Mouse (Mus musculus) heart, postnatal 0 days (tissue): ENCODE data around the gene Vwa5b1. TPM values are rescaled to one million over a fixed set of nuclear protein-coding genes. Genes with fewer than 3 reads are reported as not detected.
A peak's percentile ranks its signal among the peaks of the same experiment; 100 is the strongest.

Experiments used
- ATAC-seq: fragments of 200-750 bp; cut with Nextera tagmentation; 2 replicates; pipeline ENCODE4 v1.8.0; 2017; ENCODE audit warnings: low read depth, moderate number of reproducible peaks, moderate library complexity; ENCODE audit not compliant: insufficient read depth
- DNase-seq: peaks from one replicate; pipeline ENCODE4 v3.0.0-alpha.2; 2016; ENCODE audit warnings: low spot score
- H3K27ac ChIP-seq: fragments of 300-500 bp; sonication (generic); 2 replicates; pipeline ENCODE4 v1.5.1; 2014; ENCODE audit warnings: low read depth, mild to moderate bottlenecking
- H3K27me3 ChIP-seq: fragments of 300-500 bp; sonication (generic); 2 replicates; pipeline ENCODE4 v1.6.1; 2014; ENCODE audit warnings: low read length, mixed read lengths; ENCODE audit not compliant: control insufficient read depth, insufficient read depth
- H3K36me3 ChIP-seq: fragments of 300-500 bp; sonication (generic); replicated peaks from 2 replicates; pipeline ENCODE4 v1.6.1; 2014; ENCODE audit warnings: low read length, mixed read lengths; ENCODE audit not compliant: control insufficient read depth, insufficient read depth
- H3K4me1 ChIP-seq: fragments of 300-500 bp; sonication (generic); 2 replicates; pipeline ENCODE4 v1.6.1; 2014; ENCODE audit warnings: antibody characterized with exemption; ENCODE audit not compliant: control insufficient read depth, insufficient read depth
- H3K4me2 ChIP-seq: fragments of 300-500 bp; sonication (generic); 2 replicates; pipeline ENCODE4 v1.6.1; 2014; ENCODE audit warnings: low read depth, mild to moderate bottlenecking, low read length, moderate library complexity
- H3K4me3 ChIP-seq: fragments of 300-500 bp; sonication (generic); 2 replicates; pipeline ENCODE4 v1.5.1; 2014; ENCODE audit warnings: low read depth, low read length
- H3K9ac ChIP-seq: fragments of 300-500 bp; sonication (generic); replicated peaks from 2 replicates; pipeline ENCODE4 v1.6.1; 2014; ENCODE audit warnings: low read depth, low read length, mixed read lengths
- H3K9me3 ChIP-seq: fragments of 300-500 bp; sonication (generic); replicated peaks from 2 replicates; pipeline ENCODE4 v1.6.1; 2016; ENCODE audit warnings: low read length; ENCODE audit not compliant: control insufficient read depth
- CTCF ChIP-seq: IDR thresholded peaks from 2 replicates; pipeline ENCODE4 v1.5.1; 2016; ENCODE audit warnings: antibody characterized with exemption, control low read depth, low read depth
- EP300 ChIP-seq: IDR thresholded peaks from 2 replicates; pipeline ENCODE4 v1.6.1; 2016; ENCODE audit warnings: antibody characterized with exemption, low read depth
- WGBS: fragments of 180-500 bp; shearing (Covaris S2); extraction: QIAGEN DNeasy Blood & Tissue Kit; methylation state at CpG from one replicate; pipeline ENCODE4 v1.1.7; 2014; 5-methylcytosine and 5-hydroxymethylcytosine counted together
- polyA plus RNA-seq: library from polyadenylated mRNA; unstranded; fragments of >200 nt; fragmentation: Nextera tagmentation; extraction: Ambion mirVana; gene quantifications from 2 replicates; pipeline ENCODE4 v1.2.1, GENCODE M21; 2015
- total RNA-seq: library from RNA; depleted of rRNA; stranded (reverse); fragments of >200 nt; gene quantifications from 2 replicates; pipeline ENCODE4 v1.2.3, GENCODE M21; 2014; ENCODE audit warnings: low replicate concordance

Gene Vwa5b1
- total and polyA plus RNA-seq, 2 experiments from 2014 or later = not detected

GRCm38 (mm10) chr4:138561986-138562385 lies 73.7 kb downstream of the Vwa5b1 start:
- H3K27me3 ChIP-seq = peaks cover 11% of the 10 kb centered on the region; the same call in 1 of the 2 replicates
- H3K9ac ChIP-seq = no peak overlapping the region
- no peak overlapping the region for H3K4me3 ChIP-seq
- no peak overlapping the region for H3K27ac ChIP-seq
- no peaks in the 10 kb centered on the region for H3K4me1 ChIP-seq
- ATAC-seq (peak; percentile 79), DNase-seq (peak; percentile 34)
- no peaks in the 10 kb centered on the region for H3K36me3 ChIP-seq
- 9% methylated on average over 7 of the region's 8 CpGs for WGBS
- no peak overlapping the region for H3K4me2 ChIP-seq
- no peaks in the 10 kb centered on the region for H3K9me3 ChIP-seq
- TF ChIP-seq CTCF (peak; percentile 87), EP300 (no peak)

- Histone ChIP-seq H3K36me3 (no peaks in the 10 kb centered on the region), H3K9ac (no peak overlapping the region), H3K4me2 (peak overlapping the region; percentile 45), H3K4me3 (peak overlapping the region; percentile 26), H3K9me3 (no peaks in the 10 kb centered on the region), H3K27me3 (peaks cover 49% of the 10 kb centered on the region), H3K27ac (no peak overlapping the region), H3K4me1 (no peaks in the 10 kb centered on the region)
- ATAC-seq = 0 out of 2 replicates have a peak, but pooled peaks have one; percentile 20
- DNase-seq = no peak
- WGBS = 3% methylated on average over 19 of the region's 19 CpGs
- TF ChIP-seq EP300 (no peak), CTCF (no peak)
Measured at GRCm38 (mm10) chr4:138555531-138555930, 80.2 kb downstream of the Vwa5b1 start.

GRCm38 (mm10) chr4:138554934-138555333 lies 80.8 kb downstream of the Vwa5b1 start:
- Histone ChIP-seq H3K27me3 (peaks cover 49% of the 10 kb centered on the region), H3K9ac (no peak overlapping the region), H3K4me2 (peak overlapping the region; percentile 45; the same call in 1 of the 2 replicates), H3K27ac (no peak overlapping the region), H3K4me3 (no peak overlapping the region), H3K4me1 (no peaks in the 10 kb centered on the region), H3K9me3 (no peaks in the 10 kb centered on the region), H3K36me3 (no peaks in the 10 kb centered on the region)
- no peak for DNase-seq
- 7% methylated on average over 14 of the region's 14 CpGs for WGBS
- TF ChIP-seq EP300 (no peak), CTCF (no peak)
- no peak for ATAC-seq

- Histone ChIP-seq H3K9me3 (no peaks in the 10 kb centered on the region), H3K27ac (no peak overlapping the region), H3K4me1 (no peaks in the 10 kb centered on the region), H3K4me2 (no peak overlapping the region), H3K4me3 (no peak overlapping the region), H3K27me3 (peaks cover 49% of the 10 kb centered on the region), H3K36me3 (no peaks in the 10 kb centered on the region), H3K9ac (no peak overlapping the region)
- ATAC-seq = no peak
- TF ChIP-seq EP300 (no peak), CTCF (no peak)
- DNase-seq = no peak
- WGBS = 13% methylated on average over 2 of the region's 3 CpGs
Measured at GRCm38 (mm10) chr4:138554302-138554701, 81.4 kb downstream of the Vwa5b1 start.

- no peaks in the 10 kb centered on the region for H3K36me3 ChIP-seq
- H3K4me2 ChIP-seq = no peak overlapping the region
- WGBS = 57% methylated on average over 8 of the region's 8 CpGs
- H3K27me3 ChIP-seq = peaks cover 55% of the 10 kb centered on the region
- H3K4me3 ChIP-seq = no peak overlapping the region
- no peak overlapping the region for H3K9ac ChIP-seq
- no peak overlapping the region for H3K27ac ChIP-seq
- ATAC-seq (no peak), DNase-seq (no peak)
- no peaks in the 10 kb centered on the region for H3K9me3 ChIP-seq
- H3K4me1 ChIP-seq = no peaks in the 10 kb centered on the region
- no peak for TF ChIP-seq CTCF
- TF ChIP-seq EP300 = no peak
Measured at GRCm38 (mm10) chr4:138553516-138553933, 82.2 kb downstream of the Vwa5b1 start.

- DNase-seq (no peak), ATAC-seq (no peak)
- Histone ChIP-seq H3K9ac (no peak overlapping the region), H3K4me1 (no peaks in the 10 kb centered on the region), H3K27me3 (peaks cover 52% of the 10 kb centered on the region), H3K36me3 (no peaks in the 10 kb centered on the region), H3K4me2 (no peak overlapping the region), H3K9me3 (no peaks in the 10 kb centered on the region), H3K4me3 (no peak overlapping the region), H3K27ac (no peak overlapping the region)
- no peak for TF ChIP-seq EP300
- no peak for TF ChIP-seq CTCF
- WGBS = 45% methylated on average over 1 of the region's 1 CpGs
Measured at GRCm38 (mm10) chr4:138553116-138553515, 82.6 kb downstream of the Vwa5b1 start.
